Mouse (Mus musculus) E14TG2a.4 (cell line): ENCODE data around the gene Btbd3.

Source experiments
- H3K27me3 ChIP-seq: 2 replicates; pipeline ENCODE4 v1.6.1; 2014; ENCODE audit warnings: low read length, control low read depth; ENCODE audit not compliant: insufficient read depth
- H3K36me3 ChIP-seq: 2 replicates; pipeline ENCODE4 v1.6.1; 2014; ENCODE audit warnings: low read length, control low read depth; ENCODE audit not compliant: insufficient read depth
- H3K4me1 ChIP-seq: replicated peaks from 2 replicates; pipeline ENCODE4 v1.6.1; 2014; ENCODE audit warnings: low read depth, low read length, control low read depth
- H3K4me3 ChIP-seq: replicated peaks from 2 replicates; pipeline ENCODE4 v1.5.1; 2014; ENCODE audit warnings: mild to moderate bottlenecking, low read length
- H3K9me3 ChIP-seq: 2 replicates; pipeline ENCODE4 v1.6.1; 2014; ENCODE audit warnings: low read length, control low read depth
- CTCF ChIP-seq: conservative IDR thresholded peaks from 2 replicates; pipeline ENCODE4 v1.5.1; 2014; ENCODE audit warnings: low read length
- NANOG ChIP-seq: IDR thresholded peaks from 2 replicates; pipeline ENCODE4 v1.6.1; 2014; ENCODE audit warnings: borderline replicate concordance, low read length, mixed read lengths
- POU5F1 ChIP-seq: IDR thresholded peaks from 2 replicates; pipeline ENCODE4 v1.6.1; 2014; ENCODE audit warnings: low read length, borderline replicate concordance

Gene Btbd3

GRCm38 (mm10) chr2:138273404-138274073, 17.2 kb downstream of the Btbd3 start:
- H3K9me3 ChIP-seq, result no peaks in the 10 kb centered on the region
- H3K4me3 ChIP-seq, result no peak overlapping the region
- no peaks in the 10 kb centered on the region for H3K36me3 ChIP-seq
- H3K27me3 ChIP-seq, result no peaks in the 10 kb centered on the region
- H3K4me1 ChIP-seq, result peaks cover 53% of the 10 kb centered on the region
- TF ChIP-seq POU5F1, result no peak
- TF ChIP-seq NANOG, result no peak
- TF ChIP-seq CTCF, result no peak

GRCm38 (mm10) chr2:138274086-138274485, 17.7 kb downstream of the Btbd3 start:
- no peaks in the 10 kb centered on the region for H3K9me3 ChIP-seq
- H3K27me3 ChIP-seq, result no peaks in the 10 kb centered on the region
- TF ChIP-seq NANOG (no peak), CTCF (no peak), POU5F1 (no peak)
- H3K36me3 ChIP-seq, result no peaks in the 10 kb centered on the region
- no peak overlapping the region for H3K4me3 ChIP-seq
- H3K4me1 ChIP-seq, result peaks cover 54% of the 10 kb centered on the region

- H3K4me3 ChIP-seq, result peak overlapping the region; percentile 51
- no peak for TF ChIP-seq CTCF
- TF ChIP-seq POU5F1, result no peak
- TF ChIP-seq NANOG, result no peak
- peaks cover 11% of the 10 kb centered on the region; the same call in 1 of the 2 replicates for H3K36me3 ChIP-seq
- peaks cover 67% of the 10 kb centered on the region for H3K4me1 ChIP-seq
- no peaks in the 10 kb centered on the region for H3K27me3 ChIP-seq
- H3K9me3 ChIP-seq, result no peaks in the 10 kb centered on the region
Observed at GRCm38 (mm10) chr2:138277842-138278691, 21.7 kb downstream of the Btbd3 start.

- peaks cover 67% of the 10 kb centered on the region for H3K4me1 ChIP-seq
- TF ChIP-seq NANOG (no peak), POU5F1 (no peak), CTCF (no peak)
- no peaks in the 10 kb centered on the region for H3K27me3 ChIP-seq
- peaks cover 21% of the 10 kb centered on the region for H3K36me3 ChIP-seq
- no peaks in the 10 kb centered on the region for H3K9me3 ChIP-seq
- H3K4me3 ChIP-seq, result peak overlapping the region; percentile 51
Observed at GRCm38 (mm10) chr2:138278853-138279640, 22.7 kb downstream of the Btbd3 start.

- Histone ChIP-seq H3K36me3 (peaks cover 27% of the 10 kb centered on the region), H3K4me3 (peak overlapping the region; percentile 51), H3K4me1 (peaks cover 62% of the 10 kb centered on the region), H3K9me3 (no peaks in the 10 kb centered on the region), H3K27me3 (no peaks in the 10 kb centered on the region)
- TF ChIP-seq POU5F1, result no peak
- peak; percentile 15; the same call in 1 of the 2 replicates for TF ChIP-seq NANOG
Observed at GRCm38 (mm10) chr2:138279641-138280040, 23.3 kb downstream of the Btbd3 start.

DNA sequence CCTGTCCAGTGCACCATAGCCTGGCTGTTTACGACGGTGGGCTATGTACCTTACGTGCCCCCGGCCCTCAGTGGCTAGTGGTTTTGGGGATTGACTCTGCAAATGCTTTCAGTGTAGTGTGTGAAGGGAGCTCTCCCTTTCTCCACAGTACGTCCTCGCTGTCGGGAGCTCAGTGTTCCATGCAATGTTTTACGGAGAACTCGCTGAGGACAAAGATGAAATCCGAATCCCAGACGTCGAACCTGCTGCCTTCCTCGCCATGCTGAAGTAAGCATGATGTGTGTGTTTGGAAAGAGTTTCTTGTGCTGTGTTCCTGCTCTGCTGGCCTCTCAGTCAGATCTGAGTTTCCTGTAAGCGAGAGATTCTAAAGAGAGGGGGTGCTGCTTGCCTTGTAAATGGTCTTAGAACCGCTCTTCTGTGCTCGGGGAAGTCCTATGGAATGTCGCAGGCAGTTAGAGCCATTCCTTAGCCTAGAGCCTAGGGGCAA, 23.9 kb downstream of the Btbd3 start:
- H3K36me3 ChIP-seq, result peaks cover 32% of the 10 kb centered on the region
- peak overlapping the region; percentile 51; the same call in 1 of the 2 replicates for H3K4me3 ChIP-seq
- no peaks in the 10 kb centered on the region for H3K27me3 ChIP-seq
- TF ChIP-seq POU5F1 (no peak), CTCF (no peak), NANOG (no peak)
- no peaks in the 10 kb centered on the region for H3K9me3 ChIP-seq
- H3K4me1 ChIP-seq, result peaks cover 61% of the 10 kb centered on the region

DNA sequence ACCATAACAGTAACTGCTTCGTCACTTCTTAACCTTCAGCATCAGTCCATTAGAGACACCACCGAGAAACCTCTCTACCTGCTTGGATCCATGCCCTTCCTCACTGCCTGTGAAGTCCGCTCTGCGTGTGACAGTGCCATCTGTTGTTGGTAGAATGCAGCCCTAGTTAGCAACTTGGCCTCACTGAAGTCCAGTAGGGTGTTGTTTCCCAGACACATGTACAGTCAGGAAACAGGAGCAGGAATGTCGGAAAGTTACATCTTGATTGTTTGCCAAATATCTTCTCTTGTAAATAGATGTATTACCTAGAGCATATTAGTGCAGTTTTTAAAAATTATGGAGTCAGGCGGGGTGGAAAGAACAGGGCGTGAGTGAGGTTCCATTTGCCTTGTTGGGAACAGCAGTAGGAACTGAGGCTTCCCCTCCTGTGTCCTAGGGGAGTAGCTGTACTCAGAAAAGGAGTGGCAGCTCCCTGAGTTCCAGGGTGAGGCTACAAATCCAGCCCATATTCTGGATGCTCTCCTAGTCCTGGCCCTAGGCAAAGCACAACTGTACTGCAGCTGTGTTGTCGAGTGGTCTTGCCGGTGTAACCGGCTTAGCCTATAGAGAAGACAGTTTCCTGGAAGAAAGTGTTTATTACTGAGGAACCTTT, 25.3 kb downstream of the Btbd3 start:
- TF ChIP-seq NANOG (no peak), CTCF (no peak), POU5F1 (no peak)
- H3K9me3 ChIP-seq, result no peaks in the 10 kb centered on the region
- H3K4me1 ChIP-seq, result peaks cover 65% of the 10 kb centered on the region
- peaks cover 44% of the 10 kb centered on the region for H3K36me3 ChIP-seq
- H3K27me3 ChIP-seq, result no peaks in the 10 kb centered on the region
- no peak overlapping the region for H3K4me3 ChIP-seq
